Mouse (Mus musculus) midbrain, postnatal 0 days (tissue): Measurements from ENCODE around the gene Cracr2a. TPM values are rescaled to one million over a fixed set of nuclear protein-coding genes. Genes with fewer than 3 reads are reported as not detected.

ENCODE experiments used
- ATAC-seq: fragments of 200-750 bp; cut with Nextera tagmentation; 2 replicates; pipeline ENCODE4 v1.8.0; 2017; ENCODE audit warnings: moderate number of reproducible peaks, mild to moderate bottlenecking, moderate TSS enrichment, moderate library complexity; ENCODE audit not compliant: low FRiP score
- DNase-seq: peaks from one replicate; pipeline ENCODE4 v3.0.0-alpha.2; 2015; ENCODE audit warnings: low spot score
- H3K27ac ChIP-seq: fragments of 300-500 bp; sonication (generic); 2 replicates; pipeline ENCODE4 v1.5.1; 2014; ENCODE audit warnings: low read depth, mild to moderate bottlenecking, low read length, mixed read lengths
- H3K27me3 ChIP-seq: fragments of 300-500 bp; sonication (generic); 2 replicates; pipeline ENCODE4 v1.6.1; 2014; ENCODE audit warnings: low read length, control low read depth, mixed read lengths; ENCODE audit not compliant: insufficient read depth
- H3K36me3 ChIP-seq: fragments of 300-500 bp; sonication (generic); 2 replicates; pipeline ENCODE4 v1.6.1; 2014; ENCODE audit warnings: low read length, control low read depth, mixed read lengths; ENCODE audit not compliant: insufficient read depth
- H3K4me1 ChIP-seq: fragments of 300-500 bp; sonication (generic); 2 replicates; pipeline ENCODE4 v1.6.1; 2014; ENCODE audit warnings: mild to moderate bottlenecking, control low read depth, antibody characterized with exemption, low read length, mixed read lengths; ENCODE audit not compliant: insufficient read depth
- H3K4me2 ChIP-seq: fragments of 300-500 bp; sonication (generic); 2 replicates; pipeline ENCODE4 v1.6.1; 2014; ENCODE audit warnings: low read depth, mild to moderate bottlenecking, low read length, mixed read lengths; ENCODE audit not compliant: poor library complexity, severe bottlenecking
- H3K4me3 ChIP-seq: fragments of 300-500 bp; sonication (generic); 2 replicates; pipeline ENCODE4 v1.5.1; 2014; ENCODE audit warnings: low read depth, mild to moderate bottlenecking, low read length, moderate library complexity
- H3K9ac ChIP-seq: fragments of 300-500 bp; sonication (generic); replicated peaks from 2 replicates; pipeline ENCODE4 v1.6.1; 2014; ENCODE audit warnings: mild to moderate bottlenecking, low read length, moderate library complexity, mixed read lengths; ENCODE audit not compliant: poor library complexity, severe bottlenecking
- H3K9me3 ChIP-seq: fragments of 300-500 bp; sonication (generic); 2 replicates; pipeline ENCODE4 v1.6.1; 2016; ENCODE audit warnings: low read length, control low read depth
- CTCF ChIP-seq: IDR thresholded peaks from 2 replicates; pipeline ENCODE4 v1.5.1; 2016; ENCODE audit warnings: antibody characterized with exemption, mild to moderate bottlenecking
- WGBS: fragments of 180-500 bp; shearing (Covaris S2); extraction: QIAGEN DNeasy Blood & Tissue Kit; methylation state at CpG from one replicate; pipeline ENCODE4 v1.1.7; 2014; 5-methylcytosine and 5-hydroxymethylcytosine counted together
- polyA plus RNA-seq: library from polyadenylated mRNA; unstranded; fragments of >200 nt; fragmentation: Nextera tagmentation; extraction: Ambion mirVana; gene quantifications from 2 replicates; pipeline ENCODE4 v1.2.1, GENCODE M21; 2015
- total RNA-seq: library from RNA; depleted of rRNA; stranded (reverse); fragments of >200 nt; gene quantifications from 2 replicates; pipeline ENCODE4 v1.2.3, GENCODE M21; 2014

Gene Cracr2a
- total and polyA plus RNA-seq, 2 experiments from 2014 or later = 0.44 to 0.47 TPM

- H3K27me3 ChIP-seq = no peaks in the 10 kb centered on the region
- no peak overlapping the region for H3K4me3 ChIP-seq
- 87% methylated on average over 7 of the region's 7 CpGs for WGBS
- no peaks in the 10 kb centered on the region for H3K36me3 ChIP-seq
- H3K4me1 ChIP-seq = no peaks in the 10 kb centered on the region
- no peaks in the 10 kb centered on the region for H3K9me3 ChIP-seq
- no peak for DNase-seq
- H3K4me2 ChIP-seq = no peak overlapping the region
- no peak for ATAC-seq
- H3K27ac ChIP-seq = no peak overlapping the region
- H3K9ac ChIP-seq = no peak overlapping the region
- TF ChIP-seq CTCF = no peak
These were observed 102.1 kb downstream of the Cracr2a start for GRCm38 (mm10) chr6:127663263-127663662.

DNA sequence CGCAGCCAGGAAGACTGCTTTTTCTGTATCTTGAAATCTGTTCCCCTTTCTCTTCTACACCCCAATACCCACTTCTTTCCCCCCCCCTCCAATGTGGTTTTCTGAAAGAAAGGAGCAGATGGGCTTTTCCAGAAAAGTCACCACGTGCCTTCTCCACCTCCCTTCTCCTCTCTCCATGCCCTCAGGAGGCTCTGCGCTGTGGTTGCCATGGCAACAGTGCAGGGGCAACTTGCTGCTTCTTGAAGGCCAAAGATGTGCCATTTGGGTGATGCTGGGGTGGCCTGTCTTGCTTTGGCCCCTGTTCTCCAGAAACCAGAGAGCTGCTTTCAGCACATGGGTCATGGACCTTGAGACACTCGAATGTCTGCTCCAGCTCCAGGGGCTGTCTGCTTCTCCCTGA is 108.2 kb downstream of the Cracr2a start:
- H3K27me3 ChIP-seq = no peaks in the 10 kb centered on the region
- DNase-seq = peak; percentile 74
- no peak overlapping the region for H3K27ac ChIP-seq
- no peak for TF ChIP-seq CTCF
- no peaks in the 10 kb centered on the region for H3K36me3 ChIP-seq
- H3K4me1 ChIP-seq = no peaks in the 10 kb centered on the region; the same call in 1 of the 2 replicates
- no peak overlapping the region for H3K9ac ChIP-seq
- WGBS = 48% methylated on average over 4 of the region's 4 CpGs
- H3K9me3 ChIP-seq = no peaks in the 10 kb centered on the region
- ATAC-seq = peak; percentile 59; the same call in 1 of the 2 replicates
- no peak overlapping the region for H3K4me2 ChIP-seq
- no peak overlapping the region for H3K4me3 ChIP-seq

DNA sequence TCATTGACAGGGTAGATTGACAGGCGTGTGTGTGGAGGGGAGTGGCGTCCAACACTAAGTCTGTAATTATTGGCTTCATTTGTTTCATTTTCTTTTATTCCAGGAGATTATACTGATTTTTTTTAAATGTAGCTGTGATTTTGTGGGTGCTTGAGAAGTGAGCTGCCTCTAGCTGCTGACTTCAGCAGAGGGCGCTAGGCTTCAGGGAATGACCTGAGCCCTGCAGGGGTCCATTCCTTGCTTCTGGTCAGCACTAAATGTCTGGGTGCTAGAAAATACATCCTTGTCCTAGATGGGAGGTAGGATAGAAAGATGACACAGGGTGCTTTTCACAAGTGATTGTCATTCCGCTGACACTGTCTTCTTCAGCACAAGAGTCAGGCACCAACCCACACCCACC is 108.9 kb downstream of the Cracr2a start:
- Histone ChIP-seq H3K9me3 (no peaks in the 10 kb centered on the region), H3K4me3 (no peak overlapping the region), H3K27ac (no peak overlapping the region), H3K27me3 (no peaks in the 10 kb centered on the region), H3K36me3 (no peaks in the 10 kb centered on the region), H3K9ac (no peak overlapping the region), H3K4me2 (no peak overlapping the region), H3K4me1 (no peaks in the 10 kb centered on the region; the same call in 1 of the 2 replicates)
- TF ChIP-seq CTCF = peak; percentile 51
- DNase-seq = no peak
- no peak for ATAC-seq
- 93% methylated on average over 4 of the region's 4 CpGs for WGBS

- 86% methylated on average over 7 of the region's 7 CpGs for WGBS
- Histone ChIP-seq H3K27me3 (no peaks in the 10 kb centered on the region), H3K4me2 (no peak overlapping the region), H3K9me3 (no peaks in the 10 kb centered on the region), H3K27ac (no peak overlapping the region), H3K36me3 (no peaks in the 10 kb centered on the region), H3K4me1 (no peaks in the 10 kb centered on the region; the same call in 1 of the 2 replicates), H3K4me3 (no peak overlapping the region), H3K9ac (no peak overlapping the region)
- no peak for TF ChIP-seq CTCF
- DNase-seq (no peak), ATAC-seq (no peak)
These were observed 110.9 kb downstream of the Cracr2a start for GRCm38 (mm10) chr6:127672071-127672470.

DNA sequence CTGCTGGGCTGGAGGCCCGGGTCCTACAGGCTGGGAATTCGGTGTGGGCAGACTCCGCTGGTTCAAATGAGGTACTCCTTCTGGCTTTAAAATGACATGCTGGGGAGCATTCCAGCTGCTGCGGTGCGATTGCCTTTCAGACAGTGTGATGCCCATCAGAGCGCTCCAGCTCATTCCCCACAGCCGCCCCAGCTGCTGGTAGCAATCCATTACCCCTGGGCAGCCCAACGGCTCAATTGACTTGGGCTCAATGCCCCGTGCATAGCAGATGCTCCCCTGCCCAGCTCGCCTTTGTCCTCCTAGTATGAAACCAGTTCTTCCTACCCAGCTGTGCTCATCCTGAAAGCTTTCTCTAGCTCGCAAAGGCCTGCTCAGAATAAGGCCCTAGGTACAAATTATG is 115.7 kb downstream of the Cracr2a start:
- H3K9me3 ChIP-seq = no peaks in the 10 kb centered on the region
- H3K9ac ChIP-seq = no peak overlapping the region
- H3K4me1 ChIP-seq = 0 out of 2 replicates have a peak, but pooled peaks cover 3% of the 10 kb centered on the region
- DNase-seq (peak; percentile 53), ATAC-seq (no peak)
- H3K4me3 ChIP-seq = no peak overlapping the region
- no peak overlapping the region for H3K27ac ChIP-seq
- H3K4me2 ChIP-seq = no peak overlapping the region
- no peak for TF ChIP-seq CTCF
- 64% methylated on average over 11 of the region's 11 CpGs for WGBS
- no peaks in the 10 kb centered on the region for H3K36me3 ChIP-seq
- no peaks in the 10 kb centered on the region for H3K27me3 ChIP-seq

DNA sequence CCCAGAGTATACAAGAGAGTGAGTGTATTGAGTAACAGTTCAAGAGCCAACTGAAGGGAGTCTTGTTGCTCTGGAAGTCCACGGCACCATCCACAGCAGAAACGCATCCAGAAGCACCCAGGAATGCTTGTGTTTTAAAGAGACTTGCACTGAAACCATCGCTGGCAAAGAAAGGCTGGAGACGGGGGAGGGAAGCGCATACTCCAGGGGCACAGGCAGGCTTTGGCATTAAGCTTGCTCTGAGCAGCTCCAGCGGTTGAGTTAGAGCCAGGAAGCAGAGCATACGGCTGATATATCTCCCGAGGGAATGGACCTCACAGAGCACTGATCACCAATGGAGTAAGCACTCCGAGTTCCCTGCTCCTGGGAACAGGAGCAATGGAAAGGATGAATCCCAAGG is 117.2 kb downstream of the Cracr2a start:
- ATAC-seq (no peak), DNase-seq (peak; percentile 33)
- 0 out of 2 replicates have a peak, but pooled peaks cover 3% of the 10 kb centered on the region for H3K4me1 ChIP-seq
- H3K4me2 ChIP-seq = no peak overlapping the region
- H3K9me3 ChIP-seq = no peaks in the 10 kb centered on the region
- no peak overlapping the region for H3K4me3 ChIP-seq
- H3K27me3 ChIP-seq = no peaks in the 10 kb centered on the region
- no peak overlapping the region for H3K9ac ChIP-seq
- no peak for TF ChIP-seq CTCF
- 56% methylated on average over 9 of the region's 9 CpGs for WGBS
- no peaks in the 10 kb centered on the region for H3K36me3 ChIP-seq
- no peak overlapping the region for H3K27ac ChIP-seq
